Mouse (Mus musculus): ENCODE measurements around the gene Cnnm4. TPM values are rescaled to one million over a fixed set of nuclear protein-coding genes. Genes with fewer than 3 reads are reported as not detected.

Cnnm4 gene
- total RNA-seq, 2 experiments from 2014 or later = 1.4 to 2.9 TPM

DNA sequence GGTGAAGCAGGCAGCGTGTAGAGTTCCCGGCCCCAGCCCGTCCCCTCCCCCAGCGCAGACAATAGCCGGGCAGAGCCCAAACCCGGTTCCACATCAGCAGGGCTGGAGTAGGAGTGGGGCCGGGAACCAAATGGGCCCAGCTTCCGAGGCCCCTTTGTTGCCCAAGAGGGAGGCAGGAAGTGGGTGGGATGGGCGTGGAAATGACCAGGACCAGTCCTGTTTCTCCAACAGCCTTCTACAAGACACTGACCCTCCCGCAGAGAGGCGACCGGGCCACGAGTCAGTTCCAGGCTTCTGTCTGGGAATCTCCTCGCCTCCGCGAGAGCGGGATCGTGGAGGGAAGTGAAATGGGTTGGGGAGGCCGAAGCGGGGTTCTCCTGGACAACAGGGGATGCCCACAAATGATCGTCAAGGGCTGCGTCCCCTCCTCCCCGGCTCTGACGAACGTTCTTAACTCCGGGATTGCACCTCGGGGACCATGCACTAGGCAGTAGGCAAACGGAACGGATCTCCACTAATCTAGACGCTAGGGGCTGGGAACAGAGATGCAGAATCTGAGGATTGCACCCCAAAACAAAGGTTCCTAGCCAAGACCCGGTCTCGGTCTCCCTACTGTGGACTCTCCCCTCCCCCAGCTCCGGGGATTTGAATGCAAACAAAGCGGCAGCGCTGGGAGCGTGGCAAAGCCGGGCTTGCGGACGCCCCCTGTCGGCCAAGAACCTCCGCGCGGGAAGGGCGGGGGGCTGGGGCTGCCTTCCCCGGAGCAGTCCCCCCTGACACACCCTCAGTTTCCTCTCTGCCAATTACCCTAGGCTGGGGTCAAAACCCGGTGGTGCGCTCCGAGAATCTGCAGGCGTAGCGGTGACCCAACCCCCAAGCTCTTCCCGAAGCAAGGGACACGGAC, 85.4 kb downstream of the Cnnm4 start:
- ATAC-seq (replicated peaks; ENCODE audit: low FRiP score, poor library complexity, severe bottlenecking) = no peak

DNA sequence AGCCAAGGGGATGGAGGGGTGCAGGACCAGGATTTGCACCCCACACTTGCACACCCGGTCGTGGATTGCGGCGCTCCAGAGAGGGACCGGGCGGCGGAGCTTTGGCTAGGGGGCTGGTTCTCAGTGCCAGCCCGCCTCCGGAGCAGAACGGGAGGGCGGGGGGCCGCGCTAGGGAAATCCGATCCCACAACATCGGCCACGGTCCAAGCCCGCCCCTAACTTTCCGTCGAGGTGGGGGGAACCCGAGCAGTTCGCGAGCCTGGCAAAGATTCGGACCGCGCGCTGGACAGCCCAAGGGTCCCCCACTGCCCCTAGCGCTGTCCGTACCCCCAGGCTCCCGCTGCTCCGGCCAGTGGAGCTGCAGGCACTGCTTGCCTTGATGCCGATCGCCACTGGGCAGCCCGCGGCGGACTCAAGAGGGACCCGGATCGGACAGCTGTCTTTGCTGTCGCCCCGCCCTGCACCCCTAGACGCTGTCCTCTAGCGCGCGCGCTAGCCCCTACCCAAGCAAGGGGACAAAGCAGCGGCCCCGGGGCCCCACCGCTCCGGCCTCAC, 86.1 kb downstream of the Cnnm4 start:
- no peak for ATAC-seq (replicated peaks; ENCODE audit: low FRiP score, poor library complexity, severe bottlenecking)

Other genes starting within 250 kb of the Cnnm4 start
- gene Uggt1, start 226.9 kb upstream of the Cnnm4 start, total RNA-seq (2015; ENCODE audit: low replicate concordance) = 21.8 and 42.2 TPM in 2 replicates
- gene Uggt1, start 226.9 kb upstream of the Cnnm4 start, total RNA-seq (2017; ENCODE audit: low replicate concordance) = 32.2 and 62.3 TPM in 2 replicates
- 6.1 and 7.1 TPM in 2 replicates for gene Neurl3, start 196.9 kb upstream of the Cnnm4 start, total RNA-seq (2015; ENCODE audit: low replicate concordance)
- gene Neurl3, start 196.9 kb upstream of the Cnnm4 start, total RNA-seq (2017; ENCODE audit: low replicate concordance) = 4.7 and 10.0 TPM in 2 replicates
- gene Arid5a, start 163.9 kb upstream of the Cnnm4 start, total RNA-seq (2015; ENCODE audit: low replicate concordance) = 2.9 and 9.2 TPM in 2 replicates
- 0.53 and 2.1 TPM in 2 replicates for gene Arid5a, start 163.9 kb upstream of the Cnnm4 start, total RNA-seq (2017; ENCODE audit: low replicate concordance)
- gene Kansl3, start 102.4 kb upstream of the Cnnm4 start, total RNA-seq (2015; ENCODE audit: low replicate concordance) = 13.3 and 16.3 TPM in 2 replicates
- gene Kansl3, start 102.4 kb upstream of the Cnnm4 start, total RNA-seq (2017; ENCODE audit: low replicate concordance) = 23.2 and 27.2 TPM in 2 replicates
- gene Fer1l5, start 99.3 kb upstream of the Cnnm4 start, total RNA-seq (2015; ENCODE audit: low replicate concordance) = not detected in 2 replicates
- gene Fer1l5, start 99.3 kb upstream of the Cnnm4 start, total RNA-seq (2017; ENCODE audit: low replicate concordance) = not detected in 2 replicates
- gene Lman2l, start 26.3 kb upstream of the Cnnm4 start, total RNA-seq (2015; ENCODE audit: low replicate concordance) = 7.2 and 13.4 TPM in 2 replicates
- gene Lman2l, start 26.3 kb upstream of the Cnnm4 start, total RNA-seq (2017; ENCODE audit: low replicate concordance) = 1.7 and 4.1 TPM in 2 replicates
- 2.5 and 10.5 TPM in 2 replicates for gene Cnnm3, start 40.2 kb downstream of the Cnnm4 start, total RNA-seq (2015; ENCODE audit: low replicate concordance)
- gene Cnnm3, start 40.2 kb downstream of the Cnnm4 start, total RNA-seq (2017; ENCODE audit: low replicate concordance) = 3.9 and 9.4 TPM in 2 replicates
- gene Ankrd23, start 65.3 kb downstream of the Cnnm4 start, total RNA-seq (2015; ENCODE audit: low replicate concordance) = 1.7 TPM in 1 of 2 replicates, not detected in the other
- not detected in 2 replicates for gene Ankrd23, start 65.3 kb downstream of the Cnnm4 start, total RNA-seq (2017; ENCODE audit: low replicate concordance)
- gene Gm42417, start 67.8 kb downstream of the Cnnm4 start, total RNA-seq (2015; ENCODE audit: low replicate concordance) = 0.42 TPM in 1 of 2 replicates, not detected in the other
- gene Gm42417, start 67.8 kb downstream of the Cnnm4 start, total RNA-seq (2017; ENCODE audit: low replicate concordance) = 86.5 TPM in 1 of 2 replicates, not detected in the other
- gene Ankrd39, start 75.8 kb downstream of the Cnnm4 start, total RNA-seq (2015; ENCODE audit: low replicate concordance) = not detected in 2 replicates
- gene Ankrd39, start 75.8 kb downstream of the Cnnm4 start, total RNA-seq (2017; ENCODE audit: low replicate concordance) = 1.4 and 1.8 TPM in 2 replicates
- gene Sema4c, start 86.7 kb downstream of the Cnnm4 start, total RNA-seq (2015; ENCODE audit: low replicate concordance) = not detected in 2 replicates
- 0.45 TPM in 1 of 2 replicates, not detected in the other for gene Sema4c, start 86.7 kb downstream of the Cnnm4 start, total RNA-seq (2017; ENCODE audit: low replicate concordance)
- not detected in 2 replicates for gene Fam178b, start 211.6 kb downstream of the Cnnm4 start, total RNA-seq (2015; ENCODE audit: low replicate concordance)
- gene Fam178b, start 211.6 kb downstream of the Cnnm4 start, total RNA-seq (2017; ENCODE audit: low replicate concordance) = not detected in 2 replicates
- gene Cox5b, start 219.8 kb downstream of the Cnnm4 start, total RNA-seq (2015; ENCODE audit: low replicate concordance) = 138 and 208 TPM in 2 replicates
- 116 and 354 TPM in 2 replicates for gene Cox5b, start 219.8 kb downstream of the Cnnm4 start, total RNA-seq (2017; ENCODE audit: low replicate concordance)
- not detected in 2 replicates for gene 4933424G06Rik, start 238.5 kb downstream of the Cnnm4 start, total RNA-seq (2015; ENCODE audit: low replicate concordance)
- gene 4933424G06Rik, start 238.5 kb downstream of the Cnnm4 start, total RNA-seq (2017; ENCODE audit: low replicate concordance) = not detected in 2 replicates
- 8.0 and 9.4 TPM in 2 replicates for gene Actr1b, start 242.8 kb downstream of the Cnnm4 start, total RNA-seq (2015; ENCODE audit: low replicate concordance)
- gene Actr1b, start 242.8 kb downstream of the Cnnm4 start, total RNA-seq (2017; ENCODE audit: low replicate concordance) = 17.5 and 19.1 TPM in 2 replicates

Measured in erythroid progenitor cell, adult 5-6 weeks (primary cell).